Mouse (Mus musculus) hindlimb bud, embryonic 11.5 days (tissue): ENCODE data around the gene 9230102O04Rik.
A peak's percentile ranks its signal among the peaks of the same experiment; 100 is the strongest.

Experiments
- DNase-seq: peaks from one replicate; pipeline ENCODE4 v3.0.0-alpha.2; 2012; ENCODE audit warnings: low read depth, low spot score; ENCODE audit errors: extremely low spot score

The 9230102O04Rik gene

DNA sequence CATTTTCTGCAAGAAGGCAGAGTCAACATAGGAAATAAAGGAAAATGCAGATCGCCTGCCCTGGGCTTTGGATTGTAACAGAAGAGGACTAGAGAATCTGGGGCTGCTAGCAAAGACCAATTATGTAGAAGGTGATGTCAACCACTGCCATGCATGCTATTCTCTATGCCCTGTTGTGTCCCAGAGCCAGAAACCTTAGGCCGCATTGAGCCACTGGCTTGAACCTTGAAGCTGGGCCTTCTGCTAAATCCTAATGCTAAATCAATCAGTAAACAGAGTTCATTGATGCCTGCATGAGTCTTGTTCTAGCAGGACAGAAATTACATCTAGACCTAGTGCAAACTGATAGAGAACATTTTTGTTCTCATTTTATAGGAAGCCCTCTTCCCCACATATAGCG is 3.3 kb downstream of the 9230102O04Rik start:
- no peak for DNase-seq

GRCm38 (mm10) chr2:9885217-9885770 is 4.0 kb downstream of the 9230102O04Rik start:
- DNase-seq, result no peak

DNA sequence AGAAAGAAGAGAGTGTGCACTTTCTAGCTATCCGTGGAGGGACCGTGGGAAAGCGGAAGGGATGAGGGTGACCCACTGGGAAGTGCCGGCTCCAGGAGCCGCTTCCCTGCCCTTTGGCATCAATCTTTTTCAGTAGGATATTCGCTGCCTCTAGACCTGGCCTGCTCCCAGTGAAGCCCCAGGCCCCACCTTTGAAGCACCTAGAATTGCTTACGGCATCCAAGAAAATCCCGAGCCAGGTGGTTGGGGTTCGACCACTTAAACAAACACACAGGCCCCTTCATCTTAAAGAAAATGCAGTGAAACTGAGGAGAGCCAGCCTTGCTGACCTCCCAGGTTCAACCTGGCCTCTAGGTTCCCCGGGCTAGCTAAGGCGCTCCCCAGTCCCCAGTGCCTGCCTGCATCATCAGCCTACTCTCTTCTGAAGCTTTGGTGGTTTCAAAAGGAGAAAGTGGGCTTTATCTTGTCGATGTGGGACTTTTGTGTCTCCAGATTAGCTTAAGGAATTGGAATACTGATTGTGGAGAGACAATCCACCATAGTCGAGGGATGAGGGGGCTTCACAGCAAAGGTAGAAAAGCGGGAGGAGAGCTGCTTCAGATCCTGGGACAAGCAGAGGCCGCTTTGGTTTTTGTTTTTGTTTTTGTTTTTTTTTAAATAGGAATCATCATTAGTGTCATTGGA is 4.7 kb downstream of the 9230102O04Rik start:
- no peak for DNase-seq

DNA sequence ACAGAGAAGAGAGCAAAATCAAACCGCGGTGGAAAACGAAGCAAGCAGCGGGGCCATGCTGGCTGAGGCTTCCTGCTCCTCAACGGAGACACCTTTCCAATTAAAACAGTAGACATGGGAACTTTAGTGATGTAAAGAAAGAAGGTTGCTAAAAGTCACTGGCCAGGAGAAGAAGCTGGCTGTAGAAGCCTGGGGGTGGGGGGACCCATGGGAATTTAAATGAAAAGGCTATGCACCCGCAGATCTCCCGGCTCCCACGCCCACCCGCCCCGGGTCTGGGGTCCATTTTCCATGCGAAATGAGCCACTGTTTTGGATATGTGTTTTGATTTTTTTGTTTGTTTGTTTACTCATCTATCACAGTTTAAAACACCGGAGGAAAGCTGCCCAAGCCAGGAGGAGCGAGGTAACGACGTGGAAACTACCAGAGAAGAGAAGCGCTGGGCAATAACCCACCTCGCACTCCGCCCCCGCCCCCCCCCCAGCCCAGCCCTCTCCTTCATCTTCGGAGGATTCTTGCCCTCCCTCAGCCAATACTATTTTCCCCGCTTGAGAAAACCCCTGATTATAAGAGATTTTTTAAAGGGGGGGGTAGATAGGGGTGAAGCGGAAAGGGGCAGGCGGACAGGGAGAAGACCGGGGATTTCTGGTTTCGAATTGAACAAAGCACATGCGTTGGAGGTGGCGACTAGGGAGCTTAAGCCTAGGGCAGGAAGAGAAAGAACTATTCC is 5.4 kb downstream of the 9230102O04Rik start:
- DNase-seq, result no peak

GRCm38 (mm10) chr2:9882926-9883802 is 6.2 kb downstream of the 9230102O04Rik start:
- no peak for DNase-seq

GRCm38 (mm10) chr2:9882371-9882925 is 6.9 kb downstream of the 9230102O04Rik start:
- DNase-seq, result no peak

DNA sequence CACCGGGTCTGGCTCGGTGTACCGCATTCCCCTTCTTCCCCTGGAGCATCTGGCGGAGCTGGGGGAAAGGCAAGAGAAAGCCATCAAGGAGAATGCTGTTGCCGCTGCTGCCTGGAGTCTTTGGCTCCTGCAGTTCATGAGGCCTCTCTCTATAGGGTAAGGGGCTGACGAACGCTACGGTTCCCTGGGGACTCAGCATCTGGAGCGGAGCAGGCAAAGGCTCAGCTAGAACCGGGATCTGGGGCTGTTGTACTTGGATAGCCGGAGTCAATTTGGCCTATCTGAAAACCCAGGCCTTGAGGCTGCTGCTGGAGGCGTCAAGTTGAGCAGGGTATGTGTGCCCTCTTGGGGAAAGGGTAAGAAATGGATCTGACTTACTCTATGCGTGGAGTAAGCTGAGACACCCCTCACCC is 7.7 kb downstream of the 9230102O04Rik start:
- no peak for DNase-seq

- no peak for DNase-seq
These were observed 8.2 kb downstream of the 9230102O04Rik start, which contains the start of gene 4930412O13Rik for GRCm38 (mm10) chr2:9881051-9881591. Gene 4930412O13Rik (plus strand): TSS chr2:9881252.

- DNase-seq, result no peak
These were observed 9.1 kb downstream of the 9230102O04Rik start for GRCm38 (mm10) chr2:9880271-9880670.

DNA sequence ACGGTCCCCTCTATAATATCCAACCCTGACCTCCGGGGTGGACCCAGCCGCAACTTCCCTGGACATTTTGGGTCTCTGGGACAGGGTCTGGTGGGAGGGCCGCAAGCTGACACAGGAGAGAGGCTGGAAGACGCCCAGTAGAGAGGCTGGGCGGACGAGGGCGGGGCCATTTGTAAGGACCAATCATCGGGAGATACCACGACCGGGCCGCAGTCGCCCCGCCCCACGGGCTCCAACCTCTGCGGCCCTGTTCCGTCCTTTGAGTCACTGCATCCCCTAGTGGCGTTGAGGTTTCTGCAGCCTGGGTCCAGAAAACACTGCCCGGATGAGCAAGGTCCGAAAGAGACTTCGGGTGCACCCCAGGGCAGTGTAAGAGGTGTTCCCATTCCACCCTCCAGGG is 9.8 kb downstream of the 9230102O04Rik start:
- DNase-seq, result peak; percentile 88

DNA sequence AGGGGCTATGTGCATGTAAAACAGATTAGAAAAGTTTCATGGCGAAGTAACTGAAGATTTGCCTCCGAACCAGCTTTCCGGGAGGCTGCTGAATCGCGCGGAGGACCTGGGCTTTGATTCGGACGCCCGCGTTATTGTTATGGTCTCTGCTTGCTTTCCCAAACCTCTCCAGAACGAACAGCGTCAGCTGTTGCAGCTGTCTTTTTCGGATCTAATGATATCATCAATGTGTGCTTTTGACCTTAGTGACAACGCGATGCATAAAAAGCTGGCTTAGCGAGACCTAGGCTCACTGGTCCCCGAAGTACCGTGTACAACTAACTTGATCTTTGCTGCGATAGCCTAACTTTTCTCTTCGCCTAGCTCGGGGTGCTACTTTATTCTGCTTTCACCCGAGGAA is 10.2 kb downstream of the 9230102O04Rik start:
- no peak for DNase-seq

DNA sequence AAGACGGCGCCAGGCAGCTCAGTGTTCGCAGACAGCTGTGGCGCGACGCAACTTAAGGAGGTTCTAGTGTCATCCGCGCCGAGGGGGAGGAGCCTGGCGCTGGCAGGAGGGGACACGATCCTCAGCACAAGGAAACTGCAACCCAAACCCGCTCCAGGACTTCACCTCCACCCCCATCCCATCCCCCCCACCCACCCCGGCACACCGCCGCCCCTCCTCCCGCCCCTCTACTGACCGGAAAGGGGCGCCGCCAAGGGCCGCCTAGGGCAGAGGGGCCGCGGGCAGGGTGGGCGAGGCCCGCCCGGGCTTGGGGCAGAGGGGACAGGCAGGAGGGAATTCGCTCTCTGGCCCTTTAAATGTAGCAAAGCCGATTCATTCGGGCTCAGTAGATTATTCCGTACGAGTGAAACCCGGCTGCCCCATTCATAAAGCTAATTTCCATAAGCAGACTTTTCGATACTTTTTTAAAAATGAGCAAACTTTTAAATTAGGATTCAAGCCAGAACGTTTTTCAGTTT is 10.7 kb downstream of the 9230102O04Rik start:
- DNase-seq, result no peak

DNA sequence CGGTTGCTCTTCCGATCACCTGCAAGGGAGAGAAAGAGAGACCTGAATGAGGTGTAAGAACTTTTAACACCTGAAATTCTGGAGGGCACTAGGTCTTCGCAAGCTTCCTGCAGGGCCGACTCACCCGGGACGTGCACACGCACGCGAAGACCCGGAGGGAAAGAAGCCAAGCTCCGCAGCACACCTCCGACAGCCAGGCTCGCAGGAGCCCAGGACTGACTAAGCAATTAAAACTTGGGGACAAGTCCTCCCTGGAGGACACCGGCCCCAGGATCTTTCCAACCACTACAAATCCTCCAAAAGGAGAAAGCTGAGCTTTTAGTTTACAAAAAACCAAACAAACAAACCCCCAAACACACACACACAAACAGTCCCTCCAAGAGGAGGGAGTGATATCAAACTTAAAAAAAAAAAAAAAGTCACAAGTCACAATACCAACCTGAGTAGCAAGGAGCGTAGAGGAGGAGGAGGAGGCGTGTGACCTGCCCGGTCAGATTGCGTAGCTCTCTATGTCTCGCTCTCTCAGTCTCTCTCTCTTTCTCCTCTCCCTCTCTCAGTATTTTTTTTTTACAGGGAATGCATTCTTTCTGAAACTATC is 11.3 kb downstream of the 9230102O04Rik start:
- no peak for DNase-seq

DNA sequence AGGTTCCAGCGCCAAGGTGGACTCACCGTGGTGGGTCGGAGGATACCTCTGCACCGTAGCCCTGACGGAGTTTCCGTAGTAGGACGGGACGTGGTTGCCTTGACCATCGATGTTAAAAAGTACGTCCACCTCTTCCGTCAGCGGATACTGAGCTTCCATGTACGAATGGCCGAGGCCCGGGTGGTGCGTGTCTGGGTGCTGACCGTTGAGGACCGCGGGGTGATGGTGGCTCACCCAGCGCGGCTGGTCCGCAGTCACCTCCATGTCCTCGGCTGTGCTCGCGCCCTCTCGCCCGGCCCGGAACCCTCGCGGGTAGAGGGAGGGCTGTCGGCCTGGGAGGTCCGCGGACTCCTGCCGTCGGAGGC is 12.0 kb downstream of the 9230102O04Rik start:
- DNase-seq, result no peak

GRCm38 (mm10) chr2:9876621-9877325 is 12.6 kb downstream of the 9230102O04Rik start:
- no peak for DNase-seq

DNA sequence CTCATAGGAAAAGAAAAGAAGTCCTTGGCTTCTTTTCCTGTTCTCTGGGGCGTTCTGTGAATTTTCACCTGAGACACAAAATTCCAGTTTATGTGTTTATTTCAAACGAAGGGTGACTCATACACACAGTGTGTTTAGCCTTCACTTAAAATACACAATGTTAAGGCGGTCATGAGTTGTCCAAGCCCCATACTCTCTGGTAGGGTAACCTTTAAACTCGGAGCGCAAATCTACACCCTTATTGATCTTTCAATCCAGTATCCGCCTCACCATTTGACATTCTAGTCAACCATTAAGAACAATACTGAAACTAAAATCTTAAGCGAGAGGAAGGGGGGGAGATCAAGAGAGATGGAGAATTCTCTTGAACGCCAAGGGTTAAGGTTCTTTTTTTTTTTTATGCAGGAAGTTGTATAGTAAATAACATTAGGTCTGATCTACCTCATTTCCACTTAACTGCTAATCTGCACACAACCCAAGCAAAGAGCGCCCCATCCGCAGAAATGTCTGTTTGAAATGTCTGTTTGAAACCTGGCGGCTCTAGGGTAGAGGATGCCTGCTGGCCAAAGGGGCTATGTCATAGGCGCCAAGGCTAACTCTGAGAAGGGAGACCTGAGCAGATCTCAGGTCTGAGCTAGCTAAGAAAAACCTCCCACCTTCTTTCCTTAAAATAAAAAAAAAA is 13.5 kb downstream of the 9230102O04Rik start:
- no peak for DNase-seq

GRCm38 (mm10) chr2:9875220-9875619 is 14.1 kb downstream of the 9230102O04Rik start:
- no peak for DNase-seq

- no peak for DNase-seq
These were observed 14.7 kb downstream of the 9230102O04Rik start for GRCm38 (mm10) chr2:9874467-9875219.
